Mouse (Mus musculus) 3134 (cell line): ENCODE results near the gene Hoxc10.

ENCODE experiments used
- DNase-seq: peaks from one replicate; pipeline ENCODE4 v3.0.0-alpha.2; 2011; ENCODE audit warnings: low spot score; ENCODE audit not compliant: insufficient read length; ENCODE audit errors: extremely low read depth

The Hoxc10 gene

GRCm38 (mm10) chr15:102965892-102966775 lies 462 bp upstream of the Hoxc10 start:
- no peak for DNase-seq

GRCm38 (mm10) chr15:102967312-102967510 lies 615 bp downstream of the Hoxc10 start, which contains the start of gene Hoxc5:
Gene Hoxc5, plus strand, starts transcription at chr15:102967443.
- DNase-seq = no peak

GRCm38 (mm10) chr15:102967511-102968397 lies 1.2 kb downstream of the Hoxc10 start:
- no peak for DNase-seq

GRCm38 (mm10) chr15:102969296-102969695 lies 2.7 kb downstream of the Hoxc10 start:
- DNase-seq = no peak

GRCm38 (mm10) chr15:102970740-102971139 lies 4.1 kb downstream of the Hoxc10 start:
- no peak for DNase-seq

GRCm38 (mm10) chr15:102972254-102972653 lies 5.7 kb downstream of the Hoxc10 start:
- DNase-seq = no peak

- DNase-seq = no peak
These were observed 6.2 kb downstream of the Hoxc10 start for GRCm38 (mm10) chr15:102972753-102973152.

- no peak for DNase-seq
These were observed 8.4 kb downstream of the Hoxc10 start for GRCm38 (mm10) chr15:102975034-102975433.

GRCm38 (mm10) chr15:102975688-102976111 lies 9.1 kb downstream of the Hoxc10 start:
- DNase-seq = peak; percentile 58

- no peak for DNase-seq
These were observed 9.6 kb downstream of the Hoxc10 start, which contains the start of gene Hoxc9 for GRCm38 (mm10) chr15:102976171-102976570. Gene Hoxc9, plus strand, starts transcription at chr15:102976439.

- peak; percentile 64 for DNase-seq
These were observed 10.2 kb downstream of the Hoxc10 start for GRCm38 (mm10) chr15:102976631-102977422.

- no peak for DNase-seq
These were observed 10.9 kb downstream of the Hoxc10 start for GRCm38 (mm10) chr15:102977423-102977974.

- no peak for DNase-seq
These were observed 12.3 kb downstream of the Hoxc10 start for GRCm38 (mm10) chr15:102978615-102979515.

- DNase-seq = no peak
These were observed 13.3 kb downstream of the Hoxc10 start for GRCm38 (mm10) chr15:102979936-102980335.

- no peak for DNase-seq
These were observed 13.8 kb downstream of the Hoxc10 start for GRCm38 (mm10) chr15:102980352-102980751.

- peak; percentile 72 for DNase-seq
These were observed 14.3 kb downstream of the Hoxc10 start for GRCm38 (mm10) chr15:102980912-102981311.

- peak; percentile 87 for DNase-seq
These were observed 15.0 kb downstream of the Hoxc10 start for GRCm38 (mm10) chr15:102981379-102982288.

- DNase-seq = no peak
These were observed 17.1 kb downstream of the Hoxc10 start for GRCm38 (mm10) chr15:102983716-102984115.
